Mouse (Mus musculus) hindbrain, postnatal 0 days (tissue): ENCODE results near the gene Cdc37. TPM values are rescaled to one million over a fixed set of nuclear protein-coding genes. Genes with fewer than 3 reads are reported as not detected.

Source experiments
- ATAC-seq: fragments of 200-750 bp; cut with Nextera tagmentation; 2 replicates; pipeline ENCODE4 v1.8.0; 2017; ENCODE audit warnings: mild to moderate bottlenecking, moderate TSS enrichment, moderate library complexity
- DNase-seq: peaks from one replicate; pipeline ENCODE4 v3.0.0-alpha.2; 2015; ENCODE audit warnings: low spot score
- H3K27ac ChIP-seq: fragments of 300-500 bp; sonication (generic); 2 replicates; pipeline ENCODE4 v1.5.1; 2014; ENCODE audit warnings: mild to moderate bottlenecking
- H3K27me3 ChIP-seq: fragments of 300-500 bp; sonication (generic); 2 replicates; pipeline ENCODE4 v1.6.1; 2014; ENCODE audit warnings: low read length, mixed read lengths; ENCODE audit not compliant: insufficient read depth
- H3K36me3 ChIP-seq: fragments of 300-500 bp; sonication (generic); 2 replicates; pipeline ENCODE4 v1.6.1; 2014; ENCODE audit warnings: low read length, mixed read lengths; ENCODE audit not compliant: insufficient read depth
- H3K4me1 ChIP-seq: fragments of 300-500 bp; sonication (generic); 2 replicates; pipeline ENCODE4 v1.6.1; 2014; ENCODE audit warnings: antibody characterized with exemption, low read length, mixed read lengths; ENCODE audit not compliant: insufficient read depth
- H3K4me2 ChIP-seq: fragments of 300-500 bp; sonication (generic); 2 replicates; pipeline ENCODE4 v1.6.1; 2014; ENCODE audit warnings: low read depth, mild to moderate bottlenecking, low read length, moderate library complexity, mixed read lengths
- H3K4me3 ChIP-seq: fragments of 300-500 bp; sonication (generic); 2 replicates; pipeline ENCODE4 v1.5.1; 2014; ENCODE audit warnings: low read length
- H3K9ac ChIP-seq: fragments of 300-500 bp; sonication (generic); replicated peaks from 2 replicates; pipeline ENCODE4 v1.6.1; 2014; ENCODE audit warnings: mild to moderate bottlenecking, low read length, moderate library complexity, mixed read lengths
- H3K9me3 ChIP-seq: fragments of 300-500 bp; sonication (generic); 2 replicates; pipeline ENCODE4 v1.6.1; 2016; ENCODE audit warnings: low read length, mixed read lengths
- CTCF ChIP-seq: IDR thresholded peaks from 2 replicates; pipeline ENCODE4 v1.5.1; 2016; ENCODE audit warnings: antibody characterized with exemption, control low read depth, low read depth
- WGBS: fragments of 180-500 bp; shearing (Covaris S2); extraction: QIAGEN DNeasy Blood & Tissue Kit; methylation state at CpG from one replicate; pipeline ENCODE4 v1.1.7; 2014; 5-methylcytosine and 5-hydroxymethylcytosine counted together
- polyA plus RNA-seq: library from polyadenylated mRNA; unstranded; fragments of >200 nt; fragmentation: Nextera tagmentation; extraction: Ambion mirVana; gene quantifications from 2 replicates; pipeline ENCODE4 v1.2.1, GENCODE M21; 2015
- total RNA-seq: library from RNA; depleted of rRNA; stranded (reverse); fragments of >200 nt; gene quantifications from 2 replicates; pipeline ENCODE4 v1.2.3, GENCODE M21; 2014

Cdc37 gene
- total and polyA plus RNA-seq, 2 experiments from 2014 or later: 20.1 to 173 TPM

DNA sequence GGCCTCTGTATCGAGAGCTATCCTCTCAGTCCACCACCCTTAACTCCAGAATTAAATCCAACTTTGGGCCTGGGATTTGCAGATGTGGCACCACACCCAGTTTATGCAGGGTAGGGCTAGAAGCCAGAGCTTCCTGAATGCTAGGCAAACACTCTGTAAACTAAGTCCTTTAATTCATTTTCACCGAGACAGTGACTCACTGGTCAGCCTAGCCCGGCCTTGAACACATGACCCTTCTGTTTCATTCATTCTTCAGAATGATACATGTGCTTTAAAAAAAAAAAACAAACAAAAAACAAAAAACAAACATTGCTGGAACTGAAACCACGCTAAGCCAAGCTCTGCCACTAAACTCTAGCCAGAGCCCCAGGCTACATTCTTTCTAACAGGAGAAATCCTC, 11.4 kb downstream of the Cdc37 start:
- no peak overlapping the region for H3K27ac ChIP-seq
- no peak overlapping the region for H3K4me2 ChIP-seq
- WGBS: 90% methylated on average over 4 of the region's 4 CpGs
- no peak for TF ChIP-seq CTCF
- H3K4me1 ChIP-seq: no peaks in the 10 kb centered on the region
- no peaks in the 10 kb centered on the region for H3K9me3 ChIP-seq
- no peaks in the 10 kb centered on the region for H3K27me3 ChIP-seq
- H3K4me3 ChIP-seq: no peak overlapping the region
- DNase-seq (no peak), ATAC-seq (no peak)
- peaks cover 53% of the 10 kb centered on the region for H3K36me3 ChIP-seq
- H3K9ac ChIP-seq: no peak overlapping the region

DNA sequence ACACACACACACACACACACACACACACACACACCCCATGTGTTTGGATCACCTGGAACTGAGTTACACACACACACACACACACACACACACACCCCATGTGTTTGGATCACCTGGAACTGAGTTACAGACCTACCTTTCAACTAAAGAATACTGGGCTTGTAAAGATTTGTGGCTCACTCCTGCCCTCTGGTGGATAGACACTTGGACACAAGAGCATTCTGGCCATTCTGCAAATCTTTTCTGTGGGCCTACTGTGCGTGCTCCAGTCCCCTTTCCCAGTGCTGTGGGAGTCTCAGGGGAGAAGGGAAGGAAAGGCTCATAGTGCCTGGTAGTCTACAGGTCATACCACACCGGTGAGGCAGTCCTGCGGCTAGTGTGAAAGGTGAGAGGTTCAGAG, 12.6 kb downstream of the Cdc37 start:
- DNase-seq: peak; percentile 80
- H3K4me1 ChIP-seq: no peaks in the 10 kb centered on the region
- TF ChIP-seq CTCF: peak; percentile 82
- no peak overlapping the region for H3K9ac ChIP-seq
- H3K4me3 ChIP-seq: no peak overlapping the region
- peak; percentile 16; the same call in 1 of the 2 replicates for ATAC-seq
- 47% methylated on average over 3 of the region's 3 CpGs for WGBS
- no peaks in the 10 kb centered on the region for H3K27me3 ChIP-seq
- no peak overlapping the region for H3K4me2 ChIP-seq
- no peak overlapping the region for H3K27ac ChIP-seq
- no peaks in the 10 kb centered on the region for H3K9me3 ChIP-seq
- H3K36me3 ChIP-seq: peaks cover 42% of the 10 kb centered on the region

DNA sequence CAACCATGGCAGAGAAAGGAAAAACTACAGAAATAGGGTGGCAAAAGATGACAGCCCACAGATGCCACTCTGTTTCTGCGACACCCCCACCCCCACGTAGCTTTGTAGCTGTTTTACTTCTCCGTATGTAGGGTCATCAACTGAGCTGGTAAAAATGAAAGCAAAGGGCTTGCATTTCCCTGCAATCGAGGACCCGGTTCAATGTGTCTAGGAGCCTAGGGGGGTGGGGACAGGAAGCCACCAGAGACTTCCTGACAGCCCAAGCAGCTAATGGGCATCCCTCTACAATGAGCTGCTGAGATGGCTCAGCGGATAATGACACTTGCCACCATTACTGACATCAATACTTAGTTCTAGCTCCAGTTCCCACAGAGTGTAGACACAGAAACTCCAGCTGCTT, 13.4 kb downstream of the Cdc37 start:
- no peak for TF ChIP-seq CTCF
- Histone ChIP-seq H3K4me3 (no peak overlapping the region), H3K4me1 (no peaks in the 10 kb centered on the region), H3K27me3 (no peaks in the 10 kb centered on the region), H3K27ac (no peak overlapping the region), H3K9me3 (no peaks in the 10 kb centered on the region), H3K4me2 (no peak overlapping the region), H3K36me3 (peaks cover 34% of the 10 kb centered on the region), H3K9ac (no peak overlapping the region)
- no peak for ATAC-seq
- no peak for DNase-seq
- 76% methylated on average over 6 of the region's 6 CpGs for WGBS

DNA sequence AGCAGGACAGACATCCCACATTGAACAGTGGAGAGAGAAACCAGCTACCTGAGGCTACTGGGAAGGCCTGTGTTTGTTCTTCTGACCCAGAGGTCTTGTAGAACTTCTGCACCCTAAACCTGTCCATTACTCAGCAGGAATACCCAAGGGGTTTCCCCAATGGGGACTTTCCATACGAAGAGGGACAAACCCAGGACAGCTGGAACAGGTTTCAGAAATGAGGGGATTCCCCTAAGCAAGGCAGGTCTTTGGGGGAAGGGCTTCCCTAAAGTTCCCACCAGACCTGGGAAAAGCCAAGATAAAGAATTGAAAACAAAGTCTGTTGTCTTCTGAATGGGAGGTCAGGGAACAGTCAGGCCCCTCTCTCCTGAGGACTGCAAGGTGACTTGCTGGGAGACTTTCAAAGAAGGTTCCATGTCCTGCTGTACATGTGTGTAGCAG, 13.8 kb downstream of the Cdc37 start:
- H3K4me1 ChIP-seq: no peaks in the 10 kb centered on the region
- H3K4me3 ChIP-seq: no peak overlapping the region
- no peaks in the 10 kb centered on the region for H3K27me3 ChIP-seq
- peaks cover 30% of the 10 kb centered on the region for H3K36me3 ChIP-seq
- 62% methylated on average over 1 of the region's 1 CpGs for WGBS
- no peak overlapping the region for H3K27ac ChIP-seq
- no peak overlapping the region for H3K4me2 ChIP-seq
- ATAC-seq: no peak
- no peak for TF ChIP-seq CTCF
- H3K9ac ChIP-seq: no peak overlapping the region
- DNase-seq: no peak
- no peaks in the 10 kb centered on the region for H3K9me3 ChIP-seq

DNA sequence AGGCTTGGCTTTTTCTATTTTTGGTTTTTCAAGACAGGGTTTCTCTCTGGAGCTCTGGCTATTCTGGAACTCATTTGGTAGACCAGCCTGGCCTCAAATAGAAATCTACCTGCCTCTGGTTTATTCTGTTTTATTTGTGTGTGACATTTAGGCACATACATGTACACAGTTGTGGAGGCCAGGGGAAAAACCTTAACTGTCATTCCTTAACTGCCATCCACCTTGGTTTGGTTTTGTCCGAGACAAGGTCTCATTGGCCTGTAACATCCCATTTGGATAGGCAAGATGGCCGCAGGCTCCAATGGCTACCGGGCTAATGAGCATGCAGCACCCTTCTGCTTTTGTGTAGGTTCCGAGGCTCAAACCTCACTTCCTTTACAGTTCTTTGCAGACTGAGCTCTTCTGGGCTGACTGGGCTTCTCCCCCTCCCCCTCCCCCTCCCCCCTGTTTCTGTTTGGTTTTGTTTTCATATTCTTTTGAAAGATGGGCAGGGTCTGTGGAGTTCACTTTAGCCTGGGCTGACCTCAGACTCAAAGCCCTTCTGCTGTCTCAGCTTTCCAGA, 14.4 kb downstream of the Cdc37 start:
- Histone ChIP-seq H3K9me3 (no peaks in the 10 kb centered on the region), H3K4me2 (no peak overlapping the region), H3K36me3 (peaks cover 24% of the 10 kb centered on the region), H3K27me3 (no peaks in the 10 kb centered on the region), H3K27ac (no peak overlapping the region), H3K4me3 (no peak overlapping the region), H3K9ac (no peak overlapping the region), H3K4me1 (0 out of 2 replicates have a peak, but pooled peaks cover 3% of the 10 kb centered on the region)
- 78% methylated on average over 4 of the region's 4 CpGs for WGBS
- no peak for TF ChIP-seq CTCF
- DNase-seq: no peak
- no peak for ATAC-seq

DNA sequence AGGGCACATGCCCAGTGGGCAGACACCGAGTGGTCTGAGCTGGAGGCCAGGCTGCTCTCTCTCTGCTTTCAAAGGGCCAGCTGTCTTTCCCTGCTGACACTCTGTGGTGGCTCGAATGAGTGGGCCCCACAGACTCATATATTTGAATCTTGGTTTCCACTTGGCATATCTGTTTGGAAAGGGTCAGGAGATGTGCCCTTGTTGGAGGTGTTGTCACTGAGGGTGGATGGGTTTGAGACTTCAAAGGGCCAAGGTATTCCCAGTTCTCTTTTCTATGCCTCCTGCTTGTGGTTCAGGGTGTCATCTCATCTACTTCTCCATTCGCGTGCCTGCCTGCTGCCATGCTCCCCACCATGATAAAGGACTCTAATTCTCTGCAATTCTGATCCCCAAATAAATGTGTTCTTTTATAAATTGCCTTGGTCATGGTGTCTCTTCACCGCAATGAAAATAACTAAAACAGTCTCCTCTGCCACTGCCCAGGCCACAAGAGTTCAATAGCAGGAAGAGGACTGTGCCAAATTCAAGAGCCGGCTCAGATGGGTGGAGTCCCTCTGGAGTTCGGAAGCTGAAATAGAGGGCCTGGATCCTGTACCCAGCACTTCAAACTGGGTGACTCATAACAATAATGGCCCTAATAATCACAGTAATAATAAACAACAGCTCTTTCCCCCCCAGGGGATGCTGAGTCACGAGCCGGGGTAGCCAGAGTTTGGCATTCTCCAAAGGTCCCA, 15.0 kb downstream of the Cdc37 start:
- no peak overlapping the region for H3K4me2 ChIP-seq
- H3K9me3 ChIP-seq: no peaks in the 10 kb centered on the region
- no peak for TF ChIP-seq CTCF
- DNase-seq: no peak
- no peaks in the 10 kb centered on the region for H3K27me3 ChIP-seq
- H3K27ac ChIP-seq: no peak overlapping the region
- ATAC-seq: no peak
- peaks cover 20% of the 10 kb centered on the region for H3K36me3 ChIP-seq
- H3K9ac ChIP-seq: no peak overlapping the region
- 0 out of 2 replicates have a peak, but pooled peaks cover 4% of the 10 kb centered on the region for H3K4me1 ChIP-seq
- no peak overlapping the region for H3K4me3 ChIP-seq
- 79% methylated on average over 9 of the region's 9 CpGs for whole genome bisulfite sequencing
